Mouse (Mus musculus) kidney, adult 2 months (tissue): ENCODE measurements around the gene Gpsm1.

Experiments
- CTCF ChIP-seq: fragments of 200-500 bp; conservative IDR thresholded peaks from 2 replicates; pipeline ENCODE4 v1.5.1; 2011; ENCODE audit warnings: low read depth, mild to moderate bottlenecking, control low read depth, low read length, moderate library complexity, mixed read lengths; ENCODE audit not compliant: insufficient read depth, insufficient read length
- POLR2A ChIP-seq: fragments of 200-500 bp; IDR thresholded peaks from one replicate; pipeline ENCODE4 v1.6.1; 2011; ENCODE audit warnings: low read depth, low read length, control low read depth

- TF ChIP-seq CTCF (no peak), POLR2A (no peak)
Measured at GRCm38 (mm10) chr2:26388682-26389153, 73.4 kb downstream of the Gpsm1 start.
